Comparison of ENCODE assay signal across 20 mouse cellular contexts in genomic region chr2:37689064-37689615, GRCm38 (mm10). TPM values are rescaled to one million over a fixed set of nuclear protein-coding genes. Genes with fewer than 3 reads are reported as not detected.
DNase-seq lines count a peak whose midpoint lies in the region; ATAC-seq and TF ChIP-seq lines count a peak whose summit lies in the region.
"Had no signal": no experiment of that assay in that cellular context is flagged by ENCODE, and none has a peak within 500 bp of the region (broad histone marks: within the 10 kb centered on the region; RNA-seq: fewer than 3 reads in every experiment).

No protein-coding gene starts in this region.

- no peak for TF ChIP-seq CTCF in heart, adult 2 months (IDR thresholded peaks at IDR 0.05)
- no peak for TF ChIP-seq CTCF in liver, adult 2 months (IDR thresholded peaks at IDR 0.05; ENCODE audit: low read depth, low read length)
- 0 out of 2 replicates have a peak, but pooled peaks have one; percentile 7 for TF ChIP-seq CTCF in stomach, postnatal 0 days (IDR thresholded peaks at IDR 0.05; ENCODE audit: low read depth)

- intact Hi-C loops in heart, adult 2 months (cut with DNase I), result no loop called here

- H3K27ac ChIP-seq in heart, embryonic 13.5 days (replicated peaks), result 0 out of 2 replicates have a peak overlapping the region, but pooled peaks have one; percentile 12
- no peak overlapping the region for H3K27ac ChIP-seq in heart, adult 2 months
- peak overlapping the region; percentile 58 for H3K27ac ChIP-seq in liver, adult 2 months (replicated peaks; ENCODE audit: insufficient read depth, low read depth, low read length)
- no peak overlapping the region for H3K27ac ChIP-seq in liver, embryonic 12.5 days
- no peak overlapping the region for H3K27ac ChIP-seq in stomach, postnatal 0 days (replicated peaks)
- H3K27ac ChIP-seq: embryonic facial prominence, embryonic 10.5 days; forebrain, embryonic 13.5 days; heart, embryonic 10.5 days; hindbrain, embryonic 10.5 days; hindbrain, embryonic 14.5 days had no signal

- DNase-seq in heart, adult 2 months, result no peak
- DNase-seq in liver, adult 2 months (ENCODE audit: extremely low read depth, low read depth, low spot score), result peak; percentile 83
- peak; percentile 20 for DNase-seq in R1 (ENCODE audit: low read depth, low spot score)
- DNase-seq in stomach, postnatal 0 days (ENCODE audit: low spot score), result no peak
- no peak for DNase-seq in right cerebral cortex, postnatal 14 days
- DNase-seq in adrenal gland, adult 18-20 months (ENCODE audit: low spot score in 2 of 2), result no peak
- DNase-seq: adrenal gland, adult 8-10 months; adrenal gland, postnatal 36 days; B cell, adult 2 months; cerebellum, adult 2 months; cerebellum, postnatal 10 days; gastrocnemius, postnatal 36 days; heart, adult 11 months had no signal

- WGBS in heart, embryonic 13.5 days, result 54% methylated on average over 3 of the region's 3 CpGs
- 44% methylated on average over 3 of the region's 3 CpGs for WGBS in heart, adult 2 months
- WGBS in liver, adult 2 months, result 12% methylated on average over 3 of the region's 3 CpGs
- WGBS in liver, embryonic 12.5 days (ENCODE audit: insufficient replicate concordance), result 63% methylated on average over 3 of the region's 3 CpGs
- 52% methylated on average over 3 of the region's 3 CpGs for WGBS in stomach, postnatal 0 days

- no peak overlapping the region for H3K4me3 ChIP-seq in heart, embryonic 13.5 days
- no peak overlapping the region for H3K4me3 ChIP-seq in heart, adult 2 months
- no peak overlapping the region for H3K4me3 ChIP-seq in liver, adult 2 months (ENCODE audit: insufficient read depth, low read depth, low read length)
- H3K4me3 ChIP-seq in liver, embryonic 12.5 days, result no peak overlapping the region
- no peak overlapping the region for H3K4me3 ChIP-seq in stomach, postnatal 0 days (ENCODE audit: low read depth, low read length)
- H3K4me3 ChIP-seq: embryonic facial prominence, embryonic 10.5 days; forebrain, embryonic 13.5 days; heart, embryonic 10.5 days; hindbrain, embryonic 10.5 days had no signal

- no peak for TF ChIP-seq POLR2A in heart, adult 2 months (IDR thresholded peaks at IDR 0.05; ENCODE audit: insufficient read depth, low read depth, low read length)
- no peak for TF ChIP-seq POLR2A in liver, adult 2 months (IDR thresholded peaks at IDR 0.05; ENCODE audit: extremely low read depth, insufficient read depth, low read length)

- TF ChIP-seq EP300 in heart, adult 2 months (IDR thresholded peaks at IDR 0.05; ENCODE audit: insufficient read depth, low read depth, low read length), result no peak
- no peak for TF ChIP-seq EP300 in stomach, postnatal 0 days (optimal IDR thresholded peaks at IDR 0.05)

- peaks cover 7% of the 10 kb centered on the region for H3K4me1 ChIP-seq in heart, embryonic 13.5 days
- H3K4me1 ChIP-seq in heart, adult 2 months (ENCODE audit: control insufficient read depth, insufficient read depth, low read length), result no peaks in the 10 kb centered on the region
- peaks cover 11% of the 10 kb centered on the region for H3K4me1 ChIP-seq in liver, adult 2 months (ENCODE audit: control insufficient read depth, insufficient read depth, low read length)
- H3K4me1 ChIP-seq in liver, embryonic 12.5 days, result 0 out of 2 replicates have a peak, but pooled peaks cover 6% of the 10 kb centered on the region
- H3K4me1 ChIP-seq in stomach, postnatal 0 days (replicated peaks; ENCODE audit: control insufficient read depth, insufficient read depth), result no peaks in the 10 kb centered on the region
- H3K4me1 ChIP-seq: embryonic facial prominence, embryonic 10.5 days; forebrain, embryonic 13.5 days; hindbrain, embryonic 10.5 days had no signal

- H3K9me3 ChIP-seq in heart, embryonic 13.5 days, result no peaks in the 10 kb centered on the region
- H3K9me3 ChIP-seq in liver, embryonic 12.5 days (replicated peaks), result no peaks in the 10 kb centered on the region
- H3K9me3 ChIP-seq in stomach, postnatal 0 days (ENCODE audit: control insufficient read depth, low read length), result no peaks in the 10 kb centered on the region
- H3K9me3 ChIP-seq: embryonic facial prominence, embryonic 10.5 days; forebrain, embryonic 13.5 days; heart, embryonic 10.5 days; hindbrain, embryonic 10.5 days had no signal

- no peaks in the 10 kb centered on the region for H3K27me3 ChIP-seq in heart, embryonic 13.5 days (replicated peaks)
- H3K27me3 ChIP-seq in heart, adult 2 months (ENCODE audit: control insufficient read depth, insufficient read depth, low read length), result no peaks in the 10 kb centered on the region
- no peaks in the 10 kb centered on the region for H3K27me3 ChIP-seq in liver, adult 2 months (ENCODE audit: control insufficient read depth, insufficient read depth, low read length)
- H3K27me3 ChIP-seq in liver, embryonic 12.5 days (replicated peaks), result no peaks in the 10 kb centered on the region
- no peaks in the 10 kb centered on the region for H3K27me3 ChIP-seq in stomach, postnatal 0 days (ENCODE audit: control insufficient read depth, insufficient read depth, low read length)
- H3K27me3 ChIP-seq: forebrain, embryonic 13.5 days had no signal

- H3K79me2 ChIP-seq in heart, adult 2 months (replicated peaks; ENCODE audit: control insufficient read depth, insufficient read depth, low read length), result 0 out of 2 replicates have a peak, but pooled peaks cover 1% of the 10 kb centered on the region
- H3K79me2 ChIP-seq in liver, adult 2 months (ENCODE audit: control insufficient read depth, insufficient read depth, low read length), result peaks cover 5% of the 10 kb centered on the region; the same call in 1 of the 2 replicates

- ATAC-seq in heart, embryonic 13.5 days (ENCODE audit: extremely low read depth, insufficient number of reproducible peaks, low FRiP score, low TSS enrichment), result no peak
- ATAC-seq in liver, embryonic 12.5 days, result no peak
- no peak for ATAC-seq in stomach, postnatal 0 days (ENCODE audit: low FRiP score, low TSS enrichment)
- ATAC-seq: forebrain, embryonic 13.5 days had no signal

- no peak overlapping the region for H3K4me2 ChIP-seq in heart, embryonic 13.5 days
- no peak overlapping the region for H3K4me2 ChIP-seq in liver, embryonic 12.5 days
- no peak overlapping the region for H3K4me2 ChIP-seq in stomach, postnatal 0 days (replicated peaks; ENCODE audit: low read depth)
- H3K4me2 ChIP-seq: forebrain, embryonic 13.5 days; hindbrain, embryonic 14.5 days had no signal

- no peak overlapping the region for H3K9ac ChIP-seq in heart, embryonic 13.5 days
- no peak overlapping the region for H3K9ac ChIP-seq in heart, adult 2 months (ENCODE audit: low read depth, low read length)
- no peak overlapping the region for H3K9ac ChIP-seq in liver, adult 2 months (ENCODE audit: low read depth, low read length)
- H3K9ac ChIP-seq in liver, embryonic 12.5 days, result no peak overlapping the region
- no peak overlapping the region for H3K9ac ChIP-seq in stomach, postnatal 0 days (ENCODE audit: low read length)
- H3K9ac ChIP-seq: forebrain, embryonic 13.5 days; hindbrain, embryonic 14.5 days had no signal

- H3K36me3 ChIP-seq in heart, embryonic 13.5 days, result 0 out of 2 replicates have a peak, but pooled peaks cover 2% of the 10 kb centered on the region
- H3K36me3 ChIP-seq in heart, adult 2 months (ENCODE audit: control insufficient read depth, insufficient read depth, low read length), result no peaks in the 10 kb centered on the region
- H3K36me3 ChIP-seq in liver, adult 2 months (ENCODE audit: control insufficient read depth, insufficient read depth, low read length), result no peaks in the 10 kb centered on the region
- no peaks in the 10 kb centered on the region for H3K36me3 ChIP-seq in liver, embryonic 12.5 days
- H3K36me3 ChIP-seq in stomach, postnatal 0 days (ENCODE audit: control insufficient read depth, insufficient read depth, low read length), result no peaks in the 10 kb centered on the region
- H3K36me3 ChIP-seq: heart, embryonic 10.5 days had no signal

RNA-seq across cellular contexts. Expression of gene Strbp, which starts 14.5 kb away (rescaled TPM):
- polyA plus RNA-seq in heart, embryonic 13.5 days (2015; fragmentation: Nextera tagmentation; extraction: Ambion mirVana), result 20.4 and 22.5 TPM in 2 replicates
- total RNA-seq in heart, adult 2 months (2021), result 10 to 100 TPM; 17.4 to 20.0 TPM
- polyA plus RNA-seq in heart, adult 2 months (2012; rRNA removed), result 1.5 and 3.5 TPM in 2 replicates
- total RNA-seq in liver, adult 2 months (2014; rRNA removed), result 18.6 TPM in 2 replicates
- 2.6 and 3.9 TPM in 2 replicates for polyA plus RNA-seq in liver, adult 2 months (2012; rRNA removed)
- polyA plus RNA-seq in liver, embryonic 12.5 days (2016; fragmentation: Nextera tagmentation; extraction: Ambion mirVana), result 24.1 and 24.3 TPM in 2 replicates
- 27.5 and 29.2 TPM in 2 replicates for polyA plus RNA-seq in stomach, postnatal 0 days (2015; fragmentation: Nextera tagmentation; extraction: Ambion mirVana)
- 10 to 100 TPM; 28.2 to 53.9 TPM for total RNA-seq in adrenal gland, adult 18-20 months (2021)

Comparison
In these comparisons a context has a peak if more than half of its experiments do, and no peak if none do; other contexts are left out.
1. H3K27ac ChIP-seq: peak in heart, embryonic 13.5 days (single experiment) and liver, adult 2 months (single experiment); none in heart, adult 2 months (single experiment), liver, embryonic 12.5 days (single experiment) and stomach, postnatal 0 days (single experiment).
2. DNase-seq: peak in liver, adult 2 months (single experiment) and R1 (single experiment); none in heart, adult 2 months (0 of 2), stomach, postnatal 0 days (single experiment), right cerebral cortex, postnatal 14 days (single experiment) and adrenal gland, adult 18-20 months (0 of 2).